Mouse (Mus musculus) colon, adult 2 months (tissue): ENCODE data around the gene Ctse. TPM values are rescaled to one million over a fixed set of nuclear protein-coding genes. Genes with fewer than 3 reads are reported as not detected.

Experiments used
- polyA plus RNA-seq: library from polyadenylated mRNA; depleted of rRNA; stranded (reverse); fragments of >200 nt; gene quantifications from 2 replicates; pipeline ENCODE4 v1.2.3, GENCODE M21; 2012; rRNA removed

Ctse gene
- 30.9 and 47.0 TPM in 2 replicates for polyA plus RNA-seq

DNA sequence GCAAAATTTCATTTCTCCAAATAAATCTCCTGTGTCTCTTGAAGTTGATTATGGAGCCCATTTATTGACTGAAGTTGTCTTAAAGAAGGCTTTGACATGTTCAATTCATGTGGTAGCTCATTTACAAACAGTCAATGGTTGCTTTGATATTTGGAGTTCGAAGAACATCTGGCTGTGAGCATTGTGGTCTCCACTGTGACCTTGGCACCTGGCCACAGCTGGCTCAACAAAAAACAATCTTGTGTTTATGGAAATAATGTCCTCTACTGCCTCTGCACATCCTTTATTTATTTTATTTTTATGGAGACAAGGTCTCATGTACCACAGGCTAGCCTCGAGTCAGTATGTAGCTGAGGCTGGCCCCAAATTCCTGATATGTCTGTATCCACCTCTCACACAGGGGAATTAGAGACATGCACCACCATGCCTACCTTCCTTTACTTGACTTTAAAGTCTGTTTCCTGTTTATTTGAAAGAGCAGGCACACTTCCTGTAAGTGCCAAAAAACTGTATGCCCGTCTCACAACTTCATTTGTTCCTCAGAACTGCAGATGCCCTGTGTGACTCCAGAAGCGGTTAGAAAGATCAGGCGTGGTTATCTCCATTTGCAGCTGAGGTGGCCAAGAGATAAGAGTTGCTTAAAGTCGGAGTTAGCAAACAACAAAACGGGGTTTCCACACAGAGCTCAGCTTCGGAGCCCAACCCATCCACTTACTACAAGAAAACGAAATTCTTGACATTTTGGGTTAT lies at the start of gene Ctse:
Gene Ctse (plus strand): TSS at position 516 of the 750 bp plus-strand sequence.

DNA sequence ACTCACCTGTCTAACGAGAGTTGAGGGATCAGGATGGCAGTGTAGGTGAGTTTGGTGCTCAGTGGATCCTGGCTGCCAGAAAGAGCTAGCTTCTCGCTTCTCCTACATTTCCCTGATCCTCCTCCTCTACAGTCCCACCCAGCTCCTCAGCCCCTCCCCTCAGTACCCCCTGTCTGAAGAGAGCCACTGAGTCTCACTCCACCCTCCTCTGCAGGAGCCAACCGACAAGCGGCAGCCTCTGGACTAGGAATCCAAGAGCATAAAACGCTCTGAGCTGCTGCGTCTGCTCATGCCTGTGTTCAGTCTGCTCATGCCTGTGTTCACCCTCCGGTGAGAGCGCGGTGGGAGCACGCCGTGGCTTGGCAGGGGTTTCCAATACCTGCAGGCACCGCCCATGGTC lies 39.2 kb upstream of the Ctse start, which contains the start of gene Avpr1b:
Gene Avpr1b (plus strand): TSS at position 335 of the 400 bp plus-strand sequence.

DNA sequence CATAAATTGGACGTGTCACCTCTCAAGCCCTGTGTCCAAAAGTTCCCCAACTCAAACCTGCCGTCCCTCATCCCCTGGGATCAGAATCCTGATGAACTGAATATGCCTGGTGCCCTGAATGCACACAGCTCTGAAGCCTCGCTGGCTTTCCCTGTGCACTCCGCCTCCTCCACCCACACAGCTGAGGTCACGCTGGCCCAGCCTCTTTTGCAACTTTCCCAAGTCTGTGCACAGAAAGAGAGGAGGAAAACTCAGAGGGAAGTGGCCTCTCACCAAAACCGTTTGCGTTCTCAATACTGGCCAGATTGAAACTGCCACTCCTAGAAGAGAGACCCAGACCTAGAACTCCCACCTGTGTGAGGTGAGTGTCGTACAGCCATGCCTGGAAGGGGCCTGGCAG lies 50.4 kb downstream of the Ctse start, which contains the start of gene Rab7b:
Gene Rab7b (plus strand): TSS at position 221 of the 400 bp plus-strand sequence.

Other genes starting within 250 kb of the Ctse start
- 8.6 and 10.7 TPM in 2 replicates for gene Srgap2, start 111.0 kb upstream of the Ctse start, polyA plus RNA-seq
- 0.08 and 0.13 TPM in 2 replicates for gene Fam72a, start 110.4 kb upstream of the Ctse start, polyA plus RNA-seq
- gene Avpr1b, start 39.1 kb upstream of the Ctse start, polyA plus RNA-seq, result 0.76 and 2.0 TPM in 2 replicates
- 3.4 and 4.8 TPM in 2 replicates for gene Rab7b, start 50.4 kb downstream of the Ctse start, polyA plus RNA-seq
- gene Slc26a9, start 105.7 kb downstream of the Ctse start, polyA plus RNA-seq, result not detected in 2 replicates
- 4.8 and 9.6 TPM in 2 replicates for gene Pm20d1, start 159.1 kb downstream of the Ctse start, polyA plus RNA-seq
- gene Slc41a1, start 189.2 kb downstream of the Ctse start, polyA plus RNA-seq, result 21.6 and 34.4 TPM in 2 replicates
- 20.8 and 24.5 TPM in 2 replicates for gene Rab29, start 228.9 kb downstream of the Ctse start, polyA plus RNA-seq